Mouse (Mus musculus) hindbrain, embryonic 11.5 days (tissue): ENCODE data around the gene Isg20l2. TPM values are rescaled to one million over a fixed set of nuclear protein-coding genes. Genes with fewer than 3 reads are reported as not detected.

ENCODE experiments used
- ATAC-seq: fragments of 200-750 bp; cut with Nextera tagmentation; 2 replicates; pipeline ENCODE4 v1.8.0; 2017; ENCODE audit warnings: mild to moderate bottlenecking, moderate TSS enrichment, moderate library complexity; ENCODE audit not compliant: low FRiP score
- DNase-seq: peaks from one replicate; pipeline ENCODE4 v3.0.0-alpha.2; 2015; ENCODE audit warnings: low spot score
- H3K27ac ChIP-seq: fragments of 300-500 bp; sonication (generic); 2 replicates; pipeline ENCODE4 v1.5.1; 2014; ENCODE audit warnings: mild to moderate bottlenecking, low read depth, low read length
- H3K27me3 ChIP-seq: fragments of 300-500 bp; sonication (generic); 2 replicates; pipeline ENCODE4 v1.6.1; 2014; ENCODE audit warnings: mild to moderate bottlenecking, low read length, moderate library complexity, mixed read lengths; ENCODE audit not compliant: control insufficient read depth, insufficient read depth
- H3K36me3 ChIP-seq: fragments of 300-500 bp; sonication (generic); 2 replicates; pipeline ENCODE4 v1.6.1; 2014; ENCODE audit warnings: mild to moderate bottlenecking, low read length, moderate library complexity, mixed read lengths; ENCODE audit not compliant: control insufficient read depth, insufficient read depth
- H3K4me1 ChIP-seq: fragments of 300-500 bp; sonication (generic); replicated peaks from 2 replicates; pipeline ENCODE4 v1.6.1; 2014; ENCODE audit warnings: low read length, mixed read lengths; ENCODE audit not compliant: control insufficient read depth, insufficient read depth
- H3K4me2 ChIP-seq: fragments of 300-500 bp; sonication (generic); replicated peaks from 2 replicates; pipeline ENCODE4 v1.6.1; 2014; ENCODE audit warnings: mild to moderate bottlenecking, low read depth, low read length
- H3K4me3 ChIP-seq: fragments of 300-500 bp; sonication (generic); 2 replicates; pipeline ENCODE4 v1.5.1; 2014; ENCODE audit warnings: low read depth, low read length
- H3K9ac ChIP-seq: fragments of 300-500 bp; sonication (generic); 2 replicates; pipeline ENCODE4 v1.6.1; 2014; ENCODE audit warnings: low read depth, low read length
- H3K9me3 ChIP-seq: fragments of 300-500 bp; sonication (generic); 2 replicates; pipeline ENCODE4 v1.6.1; 2016; ENCODE audit warnings: low read length; ENCODE audit not compliant: control insufficient read depth
- WGBS: fragments of 180-500 bp; shearing (Covaris S2); extraction: QIAGEN DNeasy Blood & Tissue Kit; methylation state at CpG from one replicate; pipeline ENCODE4 v1.1.7; 2014; 5-methylcytosine and 5-hydroxymethylcytosine counted together
- polyA plus RNA-seq: library from polyadenylated mRNA; unstranded; fragments of >200 nt; fragmentation: Nextera tagmentation; extraction: Ambion mirVana; gene quantifications from 2 replicates; pipeline ENCODE4 v1.2.1, GENCODE M21; 2014

Isg20l2 gene
- polyA plus RNA-seq, 1 experiment from 2014 or later: 42.5 TPM

GRCm38 (mm10) chr3:87947056-87947810 is 17.1 kb downstream of the Isg20l2 start:
- peak overlapping the region; percentile 91 for H3K27ac ChIP-seq
- H3K27me3 ChIP-seq: no peaks in the 10 kb centered on the region
- H3K36me3 ChIP-seq: no peaks in the 10 kb centered on the region
- 2% methylated on average over 26 of the region's 26 CpGs for WGBS
- no peaks in the 10 kb centered on the region for H3K9me3 ChIP-seq
- DNase-seq (peak; percentile 64), ATAC-seq (peak; percentile 17; the same call in 1 of the 2 replicates)
- peak overlapping the region; percentile 73 for H3K9ac ChIP-seq
- peak overlapping the region; percentile 57 for H3K4me3 ChIP-seq
- peaks cover 35% of the 10 kb centered on the region for H3K4me1 ChIP-seq
- H3K4me2 ChIP-seq: peak overlapping the region; percentile 86

DNA sequence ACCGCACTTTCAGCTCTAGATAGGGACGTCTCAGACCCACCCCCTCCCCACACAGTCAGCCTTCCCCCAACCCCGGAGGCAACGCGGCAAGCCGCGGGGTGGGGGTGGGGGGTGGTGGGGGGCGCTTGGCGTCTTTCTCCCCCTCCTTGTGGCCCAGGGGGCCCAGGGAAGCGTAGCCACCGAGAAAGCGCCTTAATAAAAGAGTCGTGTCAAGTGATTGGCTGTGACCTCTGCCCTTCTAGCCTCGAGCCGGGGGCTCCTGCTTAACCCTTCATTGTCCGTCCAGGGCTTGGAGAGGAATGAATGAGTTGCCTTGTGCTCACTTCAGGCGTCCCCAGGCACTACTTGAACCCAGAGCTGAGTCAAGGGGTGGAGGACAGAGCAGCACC is 17.7 kb downstream of the Isg20l2 start:
- WGBS: 1% methylated on average over 17 of the region's 17 CpGs
- ATAC-seq (peak; percentile 51), DNase-seq (peak; percentile 84)
- Histone ChIP-seq H3K36me3 (no peaks in the 10 kb centered on the region), H3K27me3 (no peaks in the 10 kb centered on the region), H3K4me1 (peaks cover 40% of the 10 kb centered on the region), H3K9ac (peak overlapping the region; percentile 73), H3K27ac (peak overlapping the region; percentile 91), H3K4me2 (peak overlapping the region; percentile 86), H3K4me3 (peak overlapping the region; percentile 57), H3K9me3 (no peaks in the 10 kb centered on the region)

- under 1% methylated on average over 33 of the region's 35 CpGs for WGBS
- Histone ChIP-seq H3K27ac (peak within 1 kb of the TSS; percentile 91), H3K27me3 (no peaks in the 10 kb centered on the region), H3K36me3 (no peaks in the 10 kb centered on the region), H3K4me2 (peak within 1 kb of the TSS; percentile 86), H3K9ac (peak within 1 kb of the TSS; percentile 73), H3K9me3 (no peaks in the 10 kb centered on the region), H3K4me3 (peak within 1 kb of the TSS; percentile 57), H3K4me1 (peaks cover 44% of the 10 kb centered on the region)
- DNase-seq (peak; percentile 83), ATAC-seq (peak; percentile 13)
Observed at GRCm38 (mm10) chr3:87948378-87949265, 18.5 kb downstream of the Isg20l2 start, which contains the start of gene Crabp2. Gene Crabp2 (plus strand): TSS chr3:87948666.

DNA sequence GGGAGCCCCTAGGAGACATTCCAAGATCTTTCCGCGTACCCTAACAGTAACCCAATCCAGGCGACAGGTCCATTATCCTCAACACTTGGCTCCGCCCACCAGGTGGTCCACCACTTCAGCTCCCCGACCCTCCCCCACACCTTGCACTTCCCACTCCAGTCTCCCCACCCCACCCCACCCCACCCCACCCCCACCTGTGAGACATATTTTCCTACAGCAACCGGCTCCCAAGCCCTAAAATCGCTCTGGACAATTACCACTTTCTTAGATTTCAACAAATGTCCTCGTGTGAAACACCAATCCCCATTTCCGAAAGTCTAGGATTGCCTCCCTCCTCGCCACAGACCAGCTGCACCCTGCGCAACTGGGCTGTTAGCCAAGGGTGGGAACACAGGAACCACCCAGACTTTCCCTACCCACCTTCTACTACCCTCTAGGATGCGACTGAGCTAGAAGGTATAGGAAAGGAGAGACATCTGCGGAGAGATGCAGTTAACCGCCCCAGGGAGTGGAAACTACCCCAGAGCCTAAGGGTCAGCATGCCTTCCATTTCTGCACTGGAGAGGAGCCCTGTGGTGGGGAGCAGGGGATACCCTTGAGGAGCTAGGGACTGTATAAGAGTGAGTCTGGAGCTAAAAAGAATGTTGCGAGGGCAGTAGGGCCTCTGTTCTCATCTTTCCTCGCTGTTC is 19.3 kb downstream of the Isg20l2 start:
- 1% methylated on average over 16 of the region's 16 CpGs for WGBS
- Histone ChIP-seq H3K4me3 (peak overlapping the region; percentile 57), H3K4me2 (peak overlapping the region; percentile 86), H3K4me1 (peaks cover 44% of the 10 kb centered on the region), H3K27ac (peak overlapping the region; percentile 91), H3K9me3 (no peaks in the 10 kb centered on the region), H3K9ac (peak overlapping the region; percentile 73), H3K27me3 (no peaks in the 10 kb centered on the region), H3K36me3 (no peaks in the 10 kb centered on the region)
- ATAC-seq: no peak
- DNase-seq: peak; percentile 62

GRCm38 (mm10) chr3:87949955-87950515 is 19.9 kb downstream of the Isg20l2 start:
- peak overlapping the region; percentile 73 for H3K9ac ChIP-seq
- H3K27ac ChIP-seq: peak overlapping the region; percentile 91
- peak overlapping the region; percentile 57 for H3K4me3 ChIP-seq
- H3K4me2 ChIP-seq: peak overlapping the region; percentile 86
- no peaks in the 10 kb centered on the region for H3K36me3 ChIP-seq
- no peaks in the 10 kb centered on the region for H3K27me3 ChIP-seq
- DNase-seq: peak; percentile 64
- peaks cover 41% of the 10 kb centered on the region for H3K4me1 ChIP-seq
- WGBS: under 1% methylated on average over 13 of the region's 13 CpGs
- no peak for ATAC-seq
- no peaks in the 10 kb centered on the region for H3K9me3 ChIP-seq

DNA sequence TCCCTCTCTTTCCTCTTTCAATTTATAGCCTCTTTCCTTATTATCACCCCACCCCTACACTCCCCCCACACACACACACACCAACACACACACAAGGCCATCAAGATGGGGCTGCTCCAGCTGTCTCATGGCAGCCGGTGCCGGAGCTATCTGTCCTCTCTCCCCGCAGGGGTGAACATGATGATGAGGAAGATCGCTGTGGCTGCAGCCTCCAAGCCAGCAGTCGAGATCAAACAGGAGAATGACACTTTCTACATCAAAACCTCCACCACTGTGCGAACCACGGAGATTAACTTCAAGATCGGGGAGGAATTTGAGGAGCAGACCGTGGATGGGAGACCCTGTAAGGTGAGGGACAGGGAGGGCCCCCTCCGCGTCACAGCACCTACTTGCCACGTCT is 21.8 kb downstream of the Isg20l2 start:
- no peaks in the 10 kb centered on the region for H3K36me3 ChIP-seq
- H3K9ac ChIP-seq: peak overlapping the region; percentile 25; the same call in 1 of the 2 replicates
- no peaks in the 10 kb centered on the region for H3K27me3 ChIP-seq
- H3K9me3 ChIP-seq: no peaks in the 10 kb centered on the region
- peaks cover 23% of the 10 kb centered on the region for H3K4me1 ChIP-seq
- peak overlapping the region; percentile 23 for H3K4me3 ChIP-seq
- H3K4me2 ChIP-seq: peak overlapping the region; percentile 86
- WGBS: 5% methylated on average over 12 of the region's 12 CpGs
- ATAC-seq: no peak
- no peak for DNase-seq
- peak overlapping the region; percentile 75 for H3K27ac ChIP-seq

DNA sequence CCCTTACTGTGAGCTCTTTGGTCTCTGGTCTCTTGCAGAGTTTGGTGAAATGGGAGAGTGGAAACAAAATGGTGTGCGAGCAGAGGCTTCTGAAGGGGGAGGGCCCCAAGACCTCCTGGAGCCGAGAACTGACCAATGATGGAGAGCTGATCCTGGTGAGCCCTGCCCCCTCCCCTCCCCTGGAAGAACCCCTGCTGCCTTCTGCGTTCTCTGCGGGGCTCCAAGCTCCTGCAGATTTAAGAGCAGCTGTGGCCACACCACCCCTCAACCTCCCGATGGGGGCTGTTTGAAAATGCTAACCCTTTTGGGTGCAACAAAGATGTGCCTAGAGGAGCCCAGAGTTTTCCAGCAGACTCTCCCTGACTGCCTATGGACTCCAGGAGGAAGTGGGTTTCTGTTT is 22.3 kb downstream of the Isg20l2 start:
- H3K9ac ChIP-seq: peak overlapping the region; percentile 28
- WGBS: 5% methylated on average over 5 of the region's 5 CpGs
- H3K4me1 ChIP-seq: peaks cover 18% of the 10 kb centered on the region; the same call in 1 of the 2 replicates
- ATAC-seq (peak; percentile 21; the same call in 1 of the 2 replicates), DNase-seq (peak; percentile 60)
- no peaks in the 10 kb centered on the region for H3K27me3 ChIP-seq
- H3K27ac ChIP-seq: peak overlapping the region; percentile 75
- H3K4me3 ChIP-seq: peak overlapping the region; percentile 23
- H3K36me3 ChIP-seq: no peaks in the 10 kb centered on the region
- peak overlapping the region; percentile 86 for H3K4me2 ChIP-seq
- no peaks in the 10 kb centered on the region for H3K9me3 ChIP-seq

DNA sequence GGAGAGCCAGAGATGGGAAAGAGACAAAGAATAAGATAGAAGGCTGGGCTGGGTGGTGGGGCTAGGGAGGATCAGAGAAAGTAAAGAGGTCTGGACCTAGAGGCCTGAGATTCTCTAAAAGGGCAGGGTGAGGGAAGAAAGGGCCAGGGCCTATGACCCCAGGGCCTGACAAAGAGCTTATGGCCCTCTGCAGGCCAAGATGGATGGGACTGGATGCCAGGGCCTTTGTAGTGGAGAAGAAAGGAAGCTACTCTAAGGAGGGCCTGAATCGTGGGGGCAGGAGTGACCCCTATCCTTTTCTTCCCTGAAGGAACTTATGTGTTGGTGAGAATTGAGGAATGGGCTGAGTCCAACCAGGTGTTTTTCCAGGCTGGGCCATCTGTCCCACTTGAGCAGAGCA is 27.9 kb downstream of the Isg20l2 start:
- Histone ChIP-seq H3K27me3 (no peaks in the 10 kb centered on the region), H3K9me3 (no peaks in the 10 kb centered on the region), H3K4me3 (no peak overlapping the region), H3K4me2 (no peak overlapping the region), H3K27ac (peak overlapping the region; percentile 43; the same call in 1 of the 2 replicates), H3K36me3 (no peaks in the 10 kb centered on the region), H3K4me1 (peaks cover 17% of the 10 kb centered on the region), H3K9ac (no peak overlapping the region)
- WGBS: 0% methylated on average over 1 of the region's 1 CpGs
- DNase-seq: no peak
- ATAC-seq: no peak
